Mouse (Mus musculus) CH12.LX (cell line): ENCODE data around the gene Hcrt.

Experiments
- CHD2 ChIP-seq: IDR thresholded peaks from 2 replicates; pipeline ENCODE4 v1.6.1; 2011; ENCODE audit warnings: low read length, improper control_type of control experiment
- CTCF ChIP-seq, 2 experiments: IDR thresholded peaks in 1 of 2; conservative IDR thresholded peaks in 1 of 2; 2 replicates each; pipeline ENCODE4 v1.5.1; 2011 to 2012; ENCODE audit warnings: low read depth in 2 of 2, low read length in 2 of 2, improper control_type of control experiment in 1 of 2, inconsistent platforms in 1 of 2, mild to moderate bottlenecking in 1 of 2, moderate library complexity in 1 of 2
- E2F4 ChIP-seq: IDR thresholded peaks from 2 replicates; pipeline ENCODE4 v1.6.1; 2011; ENCODE audit warnings: low read depth, low read length, improper control_type of control experiment; ENCODE audit not compliant: insufficient replicate concordance
- EP300 ChIP-seq: IDR thresholded peaks from 2 replicates; pipeline ENCODE4 v1.6.1; 2011; ENCODE audit warnings: low read length, improper control_type of control experiment
- HCFC1 ChIP-seq: IDR thresholded peaks from 2 replicates; pipeline ENCODE4 v1.6.1; 2012; ENCODE audit warnings: low read depth, mild to moderate bottlenecking, inconsistent platforms, low read length, improper control_type of control experiment
- KAT2A ChIP-seq: IDR thresholded peaks from 2 replicates; pipeline ENCODE4 v1.6.1; 2012; ENCODE audit warnings: low read length, improper control_type of control experiment, inconsistent platforms; ENCODE audit not compliant: insufficient replicate concordance
- MAX ChIP-seq: IDR thresholded peaks from 2 replicates; pipeline ENCODE4 v1.6.1; 2011; ENCODE audit warnings: low read length, improper control_type of control experiment
- MAZ ChIP-seq: IDR thresholded peaks from 2 replicates; pipeline ENCODE4 v1.6.1; 2012; ENCODE audit warnings: low read depth, mild to moderate bottlenecking, inconsistent platforms, low read length, improper control_type of control experiment, moderate library complexity
- NELFE ChIP-seq: IDR thresholded peaks from 2 replicates; pipeline ENCODE4 v1.6.1; 2011; ENCODE audit warnings: low read depth, low read length, improper control_type of control experiment
- POLR2A ChIP-seq: IDR thresholded peaks from 2 replicates; pipeline ENCODE4 v1.6.1; 2011; ENCODE audit warnings: low read depth, mild to moderate bottlenecking, improper control_type of control experiment, low read length
- RAD21 ChIP-seq: IDR thresholded peaks from 2 replicates; pipeline ENCODE4 v1.6.1; 2011; ENCODE audit warnings: low read depth, mild to moderate bottlenecking, low read length, improper control_type of control experiment, moderate library complexity
- USF1 ChIP-seq: IDR thresholded peaks from 2 replicates; pipeline ENCODE4 v1.6.1; 2014; ENCODE audit warnings: low read depth, mild to moderate bottlenecking, inconsistent platforms, low read length, improper control_type of control experiment
- ZKSCAN1 ChIP-seq: IDR thresholded peaks from 2 replicates; pipeline ENCODE4 v1.6.1; 2012; ENCODE audit warnings: low read depth, inconsistent platforms, low read length, improper control_type of control experiment, borderline replicate concordance
- ZNF384 ChIP-seq: IDR thresholded peaks from 2 replicates; pipeline ENCODE4 v1.6.1; 2012; ENCODE audit warnings: low read depth, low read length, improper control_type of control experiment, inconsistent platforms

DNA sequence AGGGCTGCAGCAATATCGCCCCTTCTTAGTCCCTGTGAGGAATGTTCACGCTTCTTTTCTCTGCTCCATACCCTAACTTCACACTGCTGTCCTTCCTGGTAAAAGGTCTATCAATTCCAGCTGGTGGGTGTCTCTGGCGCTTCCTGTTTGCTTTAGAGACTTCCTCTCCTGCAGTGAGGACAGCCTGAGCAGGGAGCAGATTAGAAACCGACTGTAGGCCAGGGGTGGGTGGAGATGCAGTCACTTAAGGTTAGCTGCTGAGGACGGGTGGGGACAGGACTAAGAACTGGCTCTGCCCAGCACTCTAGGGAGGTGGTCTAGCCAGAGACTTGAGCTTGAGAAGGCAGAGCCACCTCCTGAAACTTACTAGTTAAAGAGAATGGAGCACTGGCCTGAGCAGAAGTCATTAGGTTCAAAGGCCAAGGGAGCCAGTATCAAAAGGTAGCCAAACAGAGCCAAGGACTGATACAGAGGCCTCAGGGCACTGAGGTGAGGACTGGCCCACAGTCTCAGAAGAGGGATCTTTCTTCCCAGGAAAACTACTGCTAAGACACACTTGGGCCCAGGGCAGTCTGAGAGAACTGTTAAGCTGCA lies 37.7 kb downstream of the Hcrt start:
- no peak for TF ChIP-seq CTCF (conservative IDR thresholded peaks at IDR 0.05 in 1 of 2, IDR thresholded peaks at IDR 0.05 in 1 of 2; ENCODE audit: low read depth in 2 of 2, low read length in 2 of 2)
- no peak for TF ChIP-seq USF1
- TF ChIP-seq E2F4 = no peak
- no peak for TF ChIP-seq EP300
- no peak for TF ChIP-seq MAZ
- no peak for TF ChIP-seq POLR2A
- no peak for TF ChIP-seq ZKSCAN1
- TF ChIP-seq CHD2 = no peak
- no peak for TF ChIP-seq KAT2A
- TF ChIP-seq ZNF384 = no peak
- TF ChIP-seq HCFC1 = no peak
- no peak for TF ChIP-seq NELFE
- TF ChIP-seq MAX = no peak
- TF ChIP-seq RAD21 = no peak
